Mouse (Mus musculus) ES-Bruce4 (cell line): ENCODE results near the gene Hoxc9.

Experiments used
- CTCF ChIP-seq: IDR thresholded peaks from one replicate; pipeline ENCODE4 v1.8.1; 2011; ENCODE audit warnings: low read depth, low read length
- POLR2A ChIP-seq: IDR thresholded peaks from one replicate; pipeline ENCODE4 v1.8.1; 2011; ENCODE audit warnings: low read length; ENCODE audit not compliant: insufficient read depth

GRCm38 (mm10) chr15:102965003-102965891 lies 11.0 kb upstream of the Hoxc9 start:
- TF ChIP-seq CTCF (no peak), POLR2A (no peak)
